Mouse (Mus musculus) stomach, postnatal 0 days (tissue): Measurements from ENCODE around the gene Gatad2b.

Experiments used
- CTCF ChIP-seq: IDR thresholded peaks from 2 replicates; pipeline ENCODE4 v1.5.1; 2016; ENCODE audit warnings: antibody characterized with exemption, low read depth, mild to moderate bottlenecking, moderate library complexity
- EP300 ChIP-seq: optimal IDR thresholded peaks from 2 replicates; pipeline ENCODE3; 2016; ENCODE audit warnings: antibody characterized with exemption

- TF ChIP-seq CTCF (peak; percentile 91), EP300 (no peak)
Measured at GRCm38 (mm10) chr3:90265034-90265931, 27.7 kb upstream of the Gatad2b start, which contains the start of gene Dennd4b.
